Mouse (Mus musculus): ENCODE measurements around the gene Lnx2.

DNA sequence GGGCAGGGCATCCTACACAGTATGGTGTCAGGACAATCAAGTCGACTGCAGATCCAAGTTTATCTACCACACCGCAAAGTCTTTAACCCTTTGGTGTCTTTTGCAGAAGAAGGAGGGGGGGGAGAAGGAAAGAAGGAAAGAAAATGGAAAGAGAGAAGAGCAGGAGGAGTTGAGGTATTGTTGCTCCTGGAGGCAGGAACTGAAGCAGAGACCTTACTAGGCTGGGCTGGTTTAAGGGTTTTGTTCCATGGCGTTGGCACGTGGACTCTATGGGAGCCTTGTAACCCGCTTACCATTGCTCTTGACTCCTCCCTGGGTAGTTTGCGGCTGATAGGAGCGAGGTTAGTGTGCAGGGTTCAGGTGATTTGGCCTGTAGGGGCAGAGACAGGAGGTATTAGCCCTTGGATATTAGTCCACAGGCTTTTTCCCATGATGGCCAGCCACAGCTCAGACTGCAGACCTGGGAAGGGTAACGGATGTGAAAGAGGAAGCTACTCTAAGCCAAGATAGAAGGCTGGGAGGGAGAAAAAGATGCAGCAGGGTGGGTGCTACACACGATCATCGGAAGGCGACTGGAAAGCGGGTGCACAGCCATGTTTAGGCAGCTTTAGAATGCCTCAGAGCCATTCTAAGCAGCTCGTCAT lies 49.3 kb upstream of the Lnx2 start:
- no peak for TF ChIP-seq CTCF (IDR thresholded peaks at IDR 0.05; ENCODE audit: borderline replicate concordance, insufficient read depth, low read length)
- no peak for TF ChIP-seq POLR2A (IDR thresholded peaks at IDR 0.05; ENCODE audit: low read depth, low read length)
